ENCODE assay signal across 8 mouse cellular contexts in the genomic region with DNA sequence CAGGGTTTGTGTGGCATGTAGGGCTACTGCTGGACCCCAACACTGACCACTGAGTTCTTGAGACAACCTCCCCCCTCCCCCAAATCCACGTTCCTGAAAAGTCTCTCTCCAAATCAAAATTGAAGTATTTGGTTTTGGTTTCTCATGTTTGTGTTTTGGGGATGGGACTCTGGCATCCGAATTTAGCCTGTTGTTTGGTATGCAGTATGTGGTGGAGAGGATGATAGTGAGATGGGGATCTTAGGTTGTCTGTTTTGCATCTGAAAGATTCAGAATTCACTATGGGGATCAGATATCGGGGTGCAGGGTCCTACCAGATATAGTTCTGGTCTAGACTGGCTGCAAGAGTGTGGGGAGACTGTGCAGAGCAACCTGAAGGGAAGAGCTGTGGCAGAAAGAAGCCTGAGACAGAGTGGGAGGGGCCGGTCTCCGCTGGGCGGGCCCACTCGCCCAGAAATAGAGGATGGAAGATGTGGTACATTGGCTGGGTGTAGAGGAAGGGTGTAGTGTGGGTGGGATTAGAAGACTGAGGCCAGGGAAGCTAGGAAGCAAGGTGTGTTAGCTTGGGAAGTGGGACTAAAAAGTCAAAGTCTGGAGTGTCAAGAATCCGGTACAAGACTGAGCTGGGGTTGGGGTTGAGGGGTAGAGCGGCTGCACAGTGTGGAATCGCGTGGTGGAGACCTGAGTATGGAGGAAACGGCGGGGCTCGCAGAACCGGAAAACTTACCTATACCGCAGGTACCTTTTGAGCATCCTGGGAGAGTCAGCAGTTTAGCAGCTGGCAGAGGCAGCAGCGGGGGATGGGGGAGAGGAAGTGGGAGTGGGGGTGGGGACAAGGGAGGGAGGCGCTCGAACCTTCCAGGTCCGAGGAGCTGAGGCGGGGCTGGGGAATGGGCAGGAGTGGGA. TPM values are rescaled to one million over a fixed set of nuclear protein-coding genes. Genes with fewer than 3 reads are reported as not detected.
DNase-seq lines count a peak whose midpoint lies in the region; ATAC-seq and TF ChIP-seq lines count a peak whose summit lies in the region.

A gene (plus strand): TSS at position 444 of the 906 bp plus-strand sequence.

- H3K27me3 ChIP-seq in Patski, result no peaks in the 10 kb centered on the region
- H3K27me3 ChIP-seq in cerebellum, adult 2 months (ENCODE audit: control insufficient read depth, insufficient read depth, low read length), result no peaks in the 10 kb centered on the region
- H3K27me3 ChIP-seq in hindbrain, embryonic 10.5 days (ENCODE audit: insufficient read depth, poor library complexity, severe bottlenecking), result no peaks in the 10 kb centered on the region
- H3K27me3 ChIP-seq in lung, embryonic 16.5 days (ENCODE audit: control insufficient read depth, insufficient read depth, low read depth, low read length), result no peaks in the 10 kb centered on the region

- H3K9ac ChIP-seq in lung, embryonic 16.5 days (ENCODE audit: low read length), result peak within 1 kb of the TSS; percentile 67

- H3K4me2 ChIP-seq in lung, embryonic 16.5 days (ENCODE audit: low read depth, low read length), result peak within 1 kb of the TSS; percentile 89

- in situ Hi-C loops in Patski (cut with MboI; ENCODE audit: low pct_unique_long_range_greater_than_20kb), result no loop called here

- no peak for DNase-seq in Patski (ENCODE audit: low read depth, low spot score)
- DNase-seq in cerebellum, adult 2 months, result peak; percentile 68 to 73
- peak; percentile 40 for DNase-seq in forelimb bud, embryonic 11.5 days (ENCODE audit: low read depth, low spot score)
- DNase-seq in hindbrain, embryonic 10.5 days (ENCODE audit: low spot score), result peak; percentile 49
- peak; percentile 37 to 53 for DNase-seq in layer of hippocampus, postnatal 10 days (ENCODE audit: low spot score in 2 of 2)
- DNase-seq in thymus, postnatal 25 days, result peak; percentile 72

- H3K9me3 ChIP-seq in hindbrain, embryonic 10.5 days, result no peaks in the 10 kb centered on the region
- no peaks in the 10 kb centered on the region for H3K9me3 ChIP-seq in lung, embryonic 16.5 days (ENCODE audit: control insufficient read depth, low read length)

- CTCF ChIA-PET in Patski (lab: Charles Lee), result interaction anchor here (0.6 to 4.0 kb wide), 18 partner anchors 19 to 576 kb away, joined by 3 to 34 read pairs (median 5); a partner anchor contains a TSS

- TF ChIP-seq POLR2A in cerebellum, adult 2 months (IDR thresholded peaks at IDR 0.05; ENCODE audit: borderline replicate concordance, insufficient read depth, low read length), result 0 out of 2 replicates have a peak, but pooled peaks have one; percentile 38
- TF ChIP-seq POLR2A in olfactory bulb, adult 2 months (IDR thresholded peaks at IDR 0.05; ENCODE audit: insufficient read depth, low read depth, low read length), result no peak; the same call in 1 of the 2 replicates

- TF ChIP-seq CTCF in Patski (IDR thresholded peaks at IDR 0.05), result no peak
- no peak for TF ChIP-seq CTCF in cerebellum, adult 2 months (IDR thresholded peaks at IDR 0.05; ENCODE audit: borderline replicate concordance, insufficient read depth, low read depth, low read length)
- no peak for TF ChIP-seq CTCF in olfactory bulb, adult 2 months (IDR thresholded peaks at IDR 0.05; ENCODE audit: insufficient read depth, low read depth, low read length)

- peak within 1 kb of the TSS; percentile 29 for H3K27ac ChIP-seq in cerebellum, adult 2 months (ENCODE audit: insufficient read depth, low read length)
- H3K27ac ChIP-seq in hindbrain, embryonic 10.5 days, result peak within 1 kb of the TSS; percentile 77
- peak within 1 kb of the TSS; percentile 62 for H3K27ac ChIP-seq in lung, embryonic 16.5 days (ENCODE audit: low read length)
- peak within 1 kb of the TSS; percentile 36 for H3K27ac ChIP-seq in olfactory bulb, adult 2 months (ENCODE audit: insufficient read depth, low read depth, low read length)

- POLR2A ChIA-PET in Patski (lab: Charles Lee), result interaction anchor here (0.5 to 2.0 kb wide), 4 partner anchors 19 to 71 kb away, joined by 3 to 8 read pairs (median 3); a partner anchor contains a TSS

- 4% methylated on average over 20 of the region's 21 CpGs for WGBS in cerebellum, adult 2 months
- 4% methylated on average over 21 of the region's 21 CpGs for WGBS in hindbrain, embryonic 10.5 days
- WGBS in lung, embryonic 16.5 days, result 3% methylated on average over 21 of the region's 21 CpGs
- WGBS in olfactory bulb, adult 2 months, result 2% methylated on average over 21 of the region's 21 CpGs

- peak within 1 kb of the TSS; percentile 85 for H3K4me3 ChIP-seq in cerebellum, adult 2 months (replicated peaks; ENCODE audit: insufficient read depth, low read depth, low read length)
- H3K4me3 ChIP-seq in hindbrain, embryonic 10.5 days, result peak within 1 kb of the TSS; percentile 58
- peak within 1 kb of the TSS; percentile 64 for H3K4me3 ChIP-seq in lung, embryonic 16.5 days (ENCODE audit: low read length)
- H3K4me3 ChIP-seq in olfactory bulb, adult 2 months (ENCODE audit: insufficient read depth, low read depth, low read length), result peak within 1 kb of the TSS; percentile 57

- ATAC-seq in Patski, result peak; percentile 78
- ATAC-seq in lung, embryonic 16.5 days (ENCODE audit: low read depth), result peak; percentile 77

- H3K4me1 ChIP-seq in cerebellum, adult 2 months (ENCODE audit: control insufficient read depth, insufficient read depth, low read length), result peaks cover 3% of the 10 kb centered on the region; the same call in 1 of the 2 replicates
- H3K4me1 ChIP-seq in hindbrain, embryonic 10.5 days (replicated peaks), result peaks cover 24% of the 10 kb centered on the region
- peaks cover 8% of the 10 kb centered on the region for H3K4me1 ChIP-seq in lung, embryonic 16.5 days (replicated peaks; ENCODE audit: control insufficient read depth, insufficient read depth, low read length)
- H3K4me1 ChIP-seq in olfactory bulb, adult 2 months (ENCODE audit: control insufficient read depth, insufficient read depth, low read length), result peaks cover 5% of the 10 kb centered on the region; the same call in 1 of the 2 replicates

- H3K36me3 ChIP-seq in hindbrain, embryonic 10.5 days, result no peaks in the 10 kb centered on the region
- H3K36me3 ChIP-seq in lung, embryonic 16.5 days (ENCODE audit: control insufficient read depth, insufficient read depth, low read length), result no peaks in the 10 kb centered on the region

RNA-seq across cellular contexts. Expression of the gene that starts here (rescaled TPM):
- polyA plus RNA-seq in Patski (2021), result 15.6 TPM
- polyA plus RNA-seq in cerebellum, adult 2 months (2012; rRNA removed), result 3.5 and 4.0 TPM in 2 replicates
- 1.5 and 2.0 TPM in 2 replicates for polyA plus RNA-seq in hindbrain, embryonic 10.5 days (2016; fragmentation: Nextera tagmentation; extraction: Ambion mirVana)
- 1 to 10 TPM; 6.3 to 6.8 TPM for total RNA-seq in layer of hippocampus, postnatal 10 days (2021)
- 4.7 and 5.5 TPM in 2 replicates for polyA plus RNA-seq in lung, embryonic 16.5 days (2015; fragmentation: Nextera tagmentation; extraction: Ambion mirVana)
- polyA plus RNA-seq in olfactory bulb, adult 2 months (2012; ENCODE audit: insufficient read depth, insufficient read length, low replicate concordance, missing spikeins), result not detected in 2 replicates
